Mouse (Mus musculus) activated CD4-positive, CD25-positive, alpha-beta regulatory T cell, adult 4 months (primary cell): ENCODE results near the gene Ube2q2. TPM values are rescaled to one million over a fixed set of nuclear protein-coding genes. Genes with fewer than 3 reads are reported as not detected.
"Not testable (repeated sequence)": the region's sequence is repeated elsewhere in the genome, so short reads cannot be mapped to it uniquely, and the experiment has no call there.

Experiments
- ATAC-seq: one replicate; pipeline ENCODE4 v1.8.0; 2017
- polyA plus RNA-seq, 2 experiments: library from polyadenylated mRNA; unstranded; fragments of 100-300 nt; shearing (Covaris generic); gene quantifications; one replicate each; pipeline ENCODE4 v1.2.1; 2017

Gene Ube2q2
- polyA plus RNA-seq, result 10 to 100 TPM in 1 of 2 experiments, 1 to 10 TPM in 1; 9.3 to 13.0 TPM

DNA sequence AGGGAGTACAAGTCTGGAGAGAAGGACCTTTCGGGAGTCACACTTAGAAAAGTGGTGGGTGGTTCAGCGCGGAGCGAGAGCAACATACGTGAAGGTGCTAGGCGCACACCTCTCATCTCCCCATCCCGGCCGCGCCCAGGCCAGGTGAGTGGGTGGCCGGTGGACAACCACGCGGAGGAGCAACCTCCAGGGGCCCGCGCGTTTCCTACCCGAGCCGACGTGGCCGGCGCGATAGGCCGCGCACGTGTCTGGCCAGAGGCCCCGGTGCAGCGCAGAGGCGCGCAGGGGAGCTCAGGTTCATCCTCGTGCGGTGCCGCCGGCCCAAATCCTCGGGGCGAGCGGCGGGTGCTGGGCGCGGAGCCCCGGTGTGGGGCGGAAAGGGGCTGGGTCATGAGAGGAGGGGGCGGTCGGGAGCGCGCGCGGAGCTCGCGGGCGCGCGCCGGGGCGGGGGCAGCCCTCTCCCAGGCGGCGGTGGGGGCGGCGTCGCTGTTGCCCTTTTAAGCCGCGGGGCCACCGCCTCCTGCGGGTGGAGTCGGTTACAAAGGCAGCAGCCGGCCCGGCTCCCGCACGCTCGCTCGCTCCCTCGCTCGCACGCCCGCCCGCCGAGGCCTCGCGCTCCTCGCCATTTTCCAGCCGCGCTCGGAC lies at the start of gene Ube2q2:
TSS of gene Ube2q2 (plus strand) at position 1 of the 645 bp plus-strand sequence.
- peak; percentile 65 for ATAC-seq

DNA sequence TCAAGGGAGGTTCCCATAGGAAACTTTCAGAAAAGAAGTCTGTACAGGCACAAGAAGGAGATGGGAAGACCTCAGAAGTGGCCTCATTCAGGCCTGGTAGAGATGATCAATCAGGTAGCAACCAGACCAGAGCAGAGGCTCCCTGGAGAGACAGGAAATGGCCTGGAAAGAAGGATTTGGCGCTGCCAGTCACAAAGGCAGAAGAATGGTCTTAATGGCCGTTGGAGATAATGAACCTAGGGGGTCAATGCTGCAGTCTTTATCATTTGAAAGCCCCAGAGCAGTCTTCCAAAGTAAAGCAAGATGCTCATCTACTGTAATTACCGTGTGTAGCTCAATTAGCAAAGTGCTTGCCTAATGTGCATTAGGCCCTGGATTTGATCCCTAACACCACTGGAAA lies 47.5 kb upstream of the Ube2q2 start:
- ATAC-seq, result no peak

- no peak for ATAC-seq
Observed at GRCm38 (mm10) chr9:55102186-55102835, 46.3 kb upstream of the Ube2q2 start.

DNA sequence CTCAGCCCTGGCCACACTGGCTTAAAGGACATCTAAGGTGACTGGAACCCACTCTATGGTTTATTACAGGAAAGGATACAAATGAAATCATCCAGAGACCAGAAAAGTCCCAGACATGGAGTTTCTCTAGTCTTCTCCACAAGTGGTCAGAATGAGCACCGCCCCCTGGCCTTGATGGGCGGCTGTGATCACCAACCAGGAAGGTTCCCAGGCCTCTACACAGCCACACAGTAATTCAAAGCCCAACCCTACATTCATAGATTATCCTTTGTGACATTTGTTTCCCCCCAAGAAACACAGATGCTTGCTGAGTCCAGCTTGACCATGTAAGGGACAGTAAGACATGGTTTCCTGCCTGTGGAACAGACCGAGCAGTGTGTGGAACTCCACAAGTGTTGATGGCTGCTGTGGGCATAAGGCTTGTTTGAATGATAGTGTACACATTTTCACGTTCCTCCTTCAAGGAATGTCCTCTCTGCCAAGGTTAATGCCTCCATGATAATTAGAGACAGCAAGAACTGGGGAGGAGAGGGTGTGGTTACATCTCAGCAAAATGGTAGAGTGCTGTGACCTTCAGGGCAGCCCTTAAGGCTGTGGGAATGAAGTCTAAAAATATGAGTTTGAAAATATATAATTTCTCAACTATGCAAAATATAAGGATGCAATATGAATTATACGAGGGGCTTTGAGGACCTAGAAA lies 45.6 kb upstream of the Ube2q2 start:
- no peak for ATAC-seq

GRCm38 (mm10) chr9:55110059-55110834 lies 38.4 kb upstream of the Ube2q2 start:
- peak; percentile 84 for ATAC-seq

DNA sequence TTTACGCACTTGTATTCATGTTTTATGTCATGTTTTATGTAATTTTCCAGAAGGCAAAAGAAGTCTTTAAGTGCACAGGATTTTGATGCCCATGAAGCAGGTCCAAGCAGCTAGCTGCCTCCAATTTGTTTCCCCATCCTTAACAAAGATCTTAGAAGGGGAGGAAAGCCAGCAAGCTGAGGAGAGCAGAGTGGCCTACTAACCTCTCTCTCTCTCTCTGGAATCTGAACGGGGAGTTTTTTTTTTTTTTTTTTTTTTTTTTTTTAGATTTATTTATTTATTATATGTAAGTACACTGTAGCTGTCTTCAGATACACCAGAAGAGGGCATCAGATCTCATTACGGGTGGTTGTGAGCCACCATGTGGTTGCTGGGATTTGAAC lies 37.8 kb upstream of the Ube2q2 start:
- not testable (repeated sequence) for ATAC-seq

DNA sequence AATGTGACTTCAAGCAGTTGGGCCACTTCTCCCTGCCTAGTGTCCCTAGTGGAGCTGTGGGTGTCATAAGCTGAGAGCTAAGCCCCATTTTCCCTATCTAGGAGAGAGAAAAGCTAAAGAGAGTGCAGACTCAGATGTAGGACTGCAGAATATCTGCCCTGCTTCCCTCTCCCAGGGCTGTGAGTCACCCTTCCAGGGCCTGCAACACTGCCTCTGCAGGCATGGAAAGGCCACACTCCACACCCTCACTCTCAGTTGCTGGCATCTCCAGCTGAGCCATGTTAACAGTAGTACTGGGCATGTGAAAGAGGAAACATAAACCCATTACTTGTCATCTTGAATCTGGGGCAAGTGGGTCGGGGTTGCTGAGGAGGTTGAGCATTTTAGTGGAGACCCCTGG lies 33.9 kb upstream of the Ube2q2 start:
- no peak for ATAC-seq

DNA sequence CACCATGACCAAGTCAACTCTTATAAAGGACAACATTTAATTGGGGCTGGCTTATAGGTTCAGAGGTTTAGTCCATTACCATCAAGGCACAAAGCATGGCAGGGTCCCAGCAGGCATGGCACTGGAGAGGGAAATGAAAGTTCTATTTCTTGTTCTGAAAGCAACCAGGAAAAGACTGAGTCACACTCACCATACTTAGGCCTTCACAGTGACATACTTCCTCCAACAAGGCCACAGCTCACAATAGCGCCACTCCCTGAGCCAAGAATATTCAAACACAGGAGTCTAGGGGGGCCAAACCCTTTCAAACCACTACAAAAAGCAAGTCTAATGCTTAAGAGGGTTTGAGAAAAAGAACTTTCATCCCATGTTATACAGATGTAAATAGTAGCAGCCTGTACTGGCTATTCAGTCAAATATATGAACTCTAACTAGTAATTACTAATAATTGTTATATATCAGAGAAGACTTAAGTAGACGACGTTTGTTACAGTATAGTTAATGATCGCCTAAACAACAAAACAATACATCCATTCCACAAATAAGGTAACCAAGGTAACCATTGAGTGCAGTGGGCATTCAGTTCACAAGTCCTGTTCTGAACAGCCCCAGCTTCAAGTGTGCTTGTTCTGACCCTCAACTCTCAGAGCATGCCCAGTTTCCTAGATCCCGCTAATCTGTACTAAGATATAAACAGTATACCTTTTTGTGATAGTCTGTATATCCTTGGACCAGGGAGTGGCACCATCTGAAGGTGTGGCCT lies 31.2 kb upstream of the Ube2q2 start:
- ATAC-seq, result no peak

- no peak for ATAC-seq
Observed at GRCm38 (mm10) chr9:55122586-55122985, 26.1 kb upstream of the Ube2q2 start.

GRCm38 (mm10) chr9:55125735-55126134 lies 22.9 kb upstream of the Ube2q2 start:
- no peak for ATAC-seq

GRCm38 (mm10) chr9:55126295-55126694 lies 22.4 kb upstream of the Ube2q2 start:
- peak; percentile 98 for ATAC-seq

DNA sequence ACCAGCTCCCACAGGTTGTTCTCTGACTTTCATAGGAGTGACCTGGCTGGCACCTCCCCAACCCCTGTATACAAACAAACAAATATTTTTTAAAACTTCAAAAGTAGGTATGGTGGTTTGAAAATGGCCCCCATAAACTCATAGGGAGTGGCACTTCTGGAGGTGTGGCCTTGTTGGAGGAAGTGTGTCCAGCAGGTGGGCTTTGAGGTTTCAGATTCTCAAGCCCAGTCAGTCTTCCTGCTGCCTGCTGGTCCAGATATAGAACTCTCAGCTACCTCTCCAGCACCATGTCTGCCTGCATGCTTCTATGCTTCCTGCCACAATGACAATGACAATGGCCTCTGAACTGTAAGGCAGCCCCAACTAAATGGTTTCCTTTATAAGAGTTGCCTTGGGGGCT lies 16.8 kb upstream of the Ube2q2 start:
- ATAC-seq, result no peak

GRCm38 (mm10) chr9:55136576-55136975 lies 12.1 kb upstream of the Ube2q2 start:
- ATAC-seq, result no peak

DNA sequence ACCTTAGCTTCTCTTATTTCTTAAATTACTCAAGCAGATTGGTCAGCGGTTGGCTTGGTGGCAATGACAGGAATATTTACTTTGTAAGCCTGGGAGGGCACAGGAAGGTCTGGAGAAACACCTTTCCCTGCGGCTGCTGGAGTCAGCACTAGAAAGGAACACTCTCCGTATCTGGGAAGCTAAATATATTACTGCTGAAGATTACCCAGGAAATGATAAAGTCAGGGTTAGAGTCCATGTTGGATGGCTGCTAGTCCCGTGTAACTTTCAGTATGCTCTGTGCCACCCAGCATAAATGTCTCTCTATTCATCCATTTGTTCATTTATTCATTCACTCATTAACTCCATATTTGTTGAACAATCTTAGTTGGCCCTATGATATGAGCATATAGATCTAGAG lies 11.5 kb upstream of the Ube2q2 start:
- no peak for ATAC-seq

DNA sequence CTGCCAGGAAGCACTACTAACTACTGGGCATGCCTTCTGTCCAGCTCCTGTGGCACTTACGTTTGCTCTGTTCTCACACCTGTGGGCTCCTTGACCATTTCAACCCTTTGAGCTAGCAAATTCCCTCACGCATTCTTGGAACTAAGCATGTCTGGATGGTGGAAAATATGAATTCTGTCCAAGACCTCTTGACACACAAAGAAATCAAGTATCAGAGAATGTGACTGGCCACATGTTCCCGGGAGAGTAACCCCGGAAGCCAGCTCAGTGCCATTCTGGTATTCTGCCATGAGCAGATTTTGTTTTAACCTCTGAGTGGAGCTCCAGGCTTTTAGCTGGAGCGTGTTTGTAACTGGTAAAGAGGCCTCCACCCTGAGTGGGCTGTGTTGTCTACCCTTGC lies 8.7 kb upstream of the Ube2q2 start:
- ATAC-seq, result no peak

- peak; percentile 37 for ATAC-seq
Observed at GRCm38 (mm10) chr9:55149499-55150278, 1.0 kb downstream of the Ube2q2 start.

GRCm38 (mm10) chr9:55150279-55150726 lies 1.6 kb downstream of the Ube2q2 start:
- no peak for ATAC-seq

GRCm38 (mm10) chr9:55151096-55151495 lies 2.4 kb downstream of the Ube2q2 start:
- no peak for ATAC-seq

- ATAC-seq, result no peak
Observed at GRCm38 (mm10) chr9:55152935-55153334, 4.3 kb downstream of the Ube2q2 start.

DNA sequence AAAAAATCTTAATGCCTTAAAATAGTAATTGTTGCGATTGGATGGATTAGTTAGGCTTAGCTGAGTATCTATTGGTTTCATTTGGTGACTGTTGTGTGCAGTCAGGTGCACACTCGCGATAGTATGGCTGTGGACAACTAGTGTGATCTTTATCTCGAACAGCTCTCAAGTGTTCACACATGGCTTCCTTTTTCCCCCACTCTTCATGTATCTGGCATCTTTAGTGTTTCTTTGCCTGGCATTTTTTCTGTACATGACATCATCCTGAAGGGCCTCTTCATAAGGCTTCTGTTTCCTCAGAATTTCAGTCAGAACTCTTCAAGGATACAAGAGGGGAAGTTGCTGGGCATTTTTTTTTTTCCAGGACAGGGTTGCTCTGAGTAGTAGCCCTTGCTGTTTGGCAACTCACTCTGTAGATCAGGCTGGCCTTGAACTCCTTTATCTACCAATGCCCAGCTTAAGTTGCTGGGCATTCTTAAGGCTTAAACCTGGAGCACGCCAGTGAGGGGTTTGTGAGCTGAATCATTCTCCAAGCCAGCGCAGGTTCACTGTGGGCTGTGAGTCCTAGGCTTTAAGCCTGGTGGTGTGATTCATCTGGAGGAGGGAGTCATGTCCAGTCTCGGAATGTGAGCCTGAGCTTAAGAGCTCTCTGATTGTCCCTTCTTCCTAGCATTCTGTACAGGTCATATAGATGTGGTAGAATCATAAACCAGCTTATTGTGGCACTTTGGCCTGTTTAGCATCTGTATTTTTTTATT lies 22.2 kb downstream of the Ube2q2 start:
- ATAC-seq, result no peak
